Mouse (Mus musculus): ENCODE measurements around the gene Ralbp1.
A peak's percentile ranks its signal among the peaks of the same experiment; 100 is the strongest.

Gene Ralbp1

DNA sequence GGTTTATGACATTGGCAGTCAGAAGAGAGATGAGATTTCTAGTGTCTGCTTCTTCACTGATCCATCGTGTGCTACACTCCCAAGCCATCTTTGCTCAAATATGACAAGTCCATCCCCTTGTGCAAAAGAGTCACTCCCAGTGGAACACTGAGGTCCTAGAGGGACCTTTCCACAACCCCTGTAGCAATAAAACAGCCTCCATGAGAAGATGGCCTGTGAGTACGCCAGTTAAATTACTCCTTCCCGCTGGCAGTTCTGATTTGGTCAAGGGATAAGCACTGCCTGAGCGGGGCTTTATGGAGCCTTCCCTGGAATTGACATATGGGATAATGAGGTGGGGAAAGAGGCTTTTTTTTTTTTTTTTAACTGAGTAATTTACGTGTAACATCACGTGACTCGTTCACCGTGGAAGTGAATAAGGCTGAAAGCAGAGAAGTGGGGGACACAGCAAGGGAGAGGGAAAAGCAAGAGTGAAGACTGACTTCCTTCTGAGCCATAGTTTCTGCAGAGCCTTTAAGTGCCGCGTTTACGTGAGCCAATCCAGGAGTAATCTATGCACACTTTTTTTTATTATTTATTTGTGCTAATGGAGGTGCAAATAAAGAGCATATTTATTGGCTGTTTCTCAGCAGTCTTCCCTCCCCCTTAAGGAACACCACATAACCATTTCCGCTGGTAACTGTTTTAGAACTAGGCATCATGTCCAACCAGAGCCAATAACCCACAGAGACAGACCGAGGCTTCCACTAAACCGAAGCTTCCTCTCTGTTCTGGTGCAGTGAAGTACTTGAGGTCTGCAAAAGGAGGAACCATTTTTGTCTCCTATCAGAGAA, at the start of gene Ralbp1:
TSS of gene Ralbp1 (minus strand) at position 102 of the 833 bp plus-strand sequence.
- DNase-seq (ENCODE audit: low spot score in 2 of 2), result peak; percentile 39 to 43

DNA sequence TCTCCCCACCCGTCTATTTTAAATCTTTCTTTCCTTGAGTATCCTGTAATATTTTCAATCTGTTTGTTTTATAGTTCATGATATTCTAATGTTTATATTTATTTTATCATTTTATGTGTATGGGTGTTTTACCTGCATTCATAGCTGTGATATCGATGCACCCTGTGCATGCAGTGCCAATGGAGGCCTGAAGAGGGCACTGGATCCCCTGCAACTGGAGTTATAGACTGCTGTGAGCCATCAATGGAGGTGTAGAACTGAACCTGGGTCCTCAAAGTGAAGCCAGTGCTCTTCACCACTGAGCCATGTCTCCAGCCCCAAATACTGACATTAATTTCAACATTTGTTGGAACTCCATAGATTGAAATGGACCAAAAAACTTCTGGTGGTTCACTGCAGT, 48.1 kb upstream of the Ralbp1 start:
- no peak for DNase-seq (ENCODE audit: low spot score in 2 of 2)

DNA sequence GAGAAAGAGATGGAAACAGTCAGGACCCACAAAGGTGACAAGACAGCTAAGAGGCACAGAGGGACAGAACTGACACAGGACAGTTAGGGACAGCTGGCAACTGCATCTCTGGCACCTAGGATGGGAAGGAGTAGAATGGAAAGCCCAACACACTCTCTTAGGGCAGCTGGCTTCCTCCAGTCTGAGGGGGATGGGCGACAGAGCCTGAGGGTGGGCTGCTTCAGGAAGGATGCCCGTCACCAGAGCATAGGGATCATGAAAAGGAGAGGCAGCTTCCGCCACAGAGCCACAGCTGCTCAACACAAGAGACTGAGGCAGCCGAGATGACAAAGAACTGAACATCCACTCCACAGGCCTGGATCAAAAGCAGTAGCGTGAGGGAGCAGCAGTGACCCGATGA, 45.9 kb upstream of the Ralbp1 start:
- DNase-seq (ENCODE audit: low spot score in 2 of 2), result no peak

DNA sequence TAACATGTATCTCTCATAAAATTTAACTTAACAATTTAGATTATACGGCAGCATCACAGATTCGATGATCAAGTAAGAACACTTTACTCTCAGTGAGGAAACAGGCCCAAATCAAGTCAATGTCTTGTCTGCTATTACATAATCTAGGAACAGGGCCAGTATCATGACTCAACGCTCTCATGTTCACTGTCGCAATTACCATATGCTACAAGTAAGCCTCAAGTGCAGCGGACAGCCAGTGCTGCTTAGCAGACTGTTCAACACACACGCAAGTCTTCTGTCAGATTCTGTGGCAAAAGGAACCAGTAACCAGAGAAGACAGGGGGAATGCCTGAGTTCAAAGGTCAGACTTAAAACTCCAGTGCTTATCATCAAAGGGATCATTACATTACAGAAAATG, 45.4 kb upstream of the Ralbp1 start:
- DNase-seq (ENCODE audit: low spot score in 2 of 2), result peak; percentile 62 to 79

DNA sequence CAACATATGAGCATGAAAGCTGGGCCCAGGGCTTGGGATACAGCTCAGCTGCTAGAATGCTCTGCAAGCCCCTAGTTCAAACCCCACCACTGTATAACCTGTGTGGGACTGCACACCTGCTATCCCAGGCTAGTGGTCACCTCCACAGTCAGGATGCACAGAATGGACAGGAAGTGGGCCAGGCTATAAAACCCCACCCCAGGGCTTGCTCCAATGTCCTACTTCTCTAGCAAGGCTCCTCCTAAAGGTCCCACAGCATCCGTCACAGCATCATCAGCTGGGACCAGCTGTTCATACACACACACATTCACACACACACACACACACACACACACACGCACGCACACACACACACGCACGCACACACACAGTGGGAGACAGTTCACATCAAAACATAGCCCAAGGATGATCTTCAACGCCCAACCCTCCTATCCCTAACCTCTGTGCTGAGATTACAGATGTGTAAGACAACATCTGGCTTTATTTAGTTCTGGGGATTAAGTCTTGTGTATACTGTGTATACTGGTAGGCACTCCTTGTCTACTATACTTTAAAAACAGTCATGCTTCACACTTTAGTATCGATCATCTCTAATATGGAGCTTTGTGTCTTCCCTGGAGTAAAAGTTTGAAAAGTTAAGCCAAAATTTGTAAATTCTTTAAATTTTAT, 44.7 kb upstream of the Ralbp1 start:
- no peak for DNase-seq (ENCODE audit: low spot score in 2 of 2)

DNA sequence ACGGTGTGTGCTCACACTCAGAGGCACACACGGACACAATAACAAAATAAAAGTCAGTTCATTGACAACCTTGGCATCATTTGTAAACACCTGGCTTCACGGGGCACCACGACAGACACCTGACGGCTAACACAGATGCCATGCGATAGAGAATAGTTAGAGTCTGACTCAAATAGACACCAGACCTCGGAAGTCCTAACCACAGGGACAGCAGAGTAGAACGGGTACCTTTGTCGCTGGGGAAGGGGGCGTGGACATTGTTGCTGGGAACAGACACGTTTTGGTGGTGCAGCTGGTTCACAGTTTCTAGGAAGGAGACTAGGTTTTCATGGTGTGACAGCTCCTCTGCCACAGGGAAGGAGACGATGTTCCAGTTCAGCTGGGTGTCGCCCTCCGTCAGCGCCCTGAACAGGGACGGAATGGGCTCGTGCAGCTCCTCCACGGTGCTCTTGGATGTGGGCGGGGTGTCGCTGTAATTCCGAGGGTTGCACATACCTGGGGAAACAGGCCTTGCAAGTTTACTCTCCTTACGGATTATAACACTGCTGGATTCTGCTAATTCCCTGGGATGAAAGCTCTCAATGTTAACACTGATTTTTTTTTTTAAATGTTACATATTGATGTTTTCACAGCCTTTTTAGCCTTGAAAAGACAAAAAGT, 43.9 kb upstream of the Ralbp1 start:
- no peak for DNase-seq (ENCODE audit: low spot score in 2 of 2)

DNA sequence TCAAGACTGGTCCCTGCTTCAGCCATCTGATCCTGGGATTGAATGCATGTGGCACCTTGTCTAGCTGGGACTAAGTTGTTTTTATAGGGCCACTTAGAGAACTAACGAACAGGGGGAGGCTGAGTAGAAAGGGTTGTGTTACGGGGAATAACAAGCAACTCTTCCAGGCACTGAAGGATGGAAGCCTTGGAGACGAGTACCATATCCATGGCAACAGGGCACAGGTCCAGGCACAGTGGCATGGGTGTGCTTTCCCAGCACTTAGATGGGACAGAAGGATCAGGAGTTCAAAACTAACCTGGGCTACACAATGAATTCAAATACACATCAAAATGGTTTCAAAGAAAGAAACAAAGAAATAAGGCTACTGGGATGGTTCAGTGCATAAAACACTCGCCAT, 41.5 kb upstream of the Ralbp1 start:
- peak in 1 of 2 experiments; percentile 28 for DNase-seq (ENCODE audit: low spot score in 2 of 2)

DNA sequence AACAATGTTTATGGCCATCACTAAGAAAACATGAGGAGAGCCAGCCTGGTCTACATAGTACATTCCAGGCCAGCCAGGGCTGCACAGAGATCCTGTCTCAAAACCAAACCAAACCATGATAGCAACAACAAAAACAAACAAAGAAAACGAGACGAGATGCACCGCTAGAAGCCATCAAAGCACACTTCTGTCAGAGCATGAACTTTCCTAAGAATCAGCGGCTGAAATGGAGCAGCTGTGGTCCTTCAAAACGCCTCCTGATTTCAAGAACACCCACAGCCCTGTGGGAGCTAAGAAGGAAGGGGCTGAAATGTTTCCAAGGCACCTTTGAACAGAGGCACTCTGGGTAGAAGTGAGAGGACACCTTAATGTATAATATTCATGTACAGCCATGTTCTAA, 38.6 kb upstream of the Ralbp1 start:
- DNase-seq (ENCODE audit: low spot score in 2 of 2), result no peak

DNA sequence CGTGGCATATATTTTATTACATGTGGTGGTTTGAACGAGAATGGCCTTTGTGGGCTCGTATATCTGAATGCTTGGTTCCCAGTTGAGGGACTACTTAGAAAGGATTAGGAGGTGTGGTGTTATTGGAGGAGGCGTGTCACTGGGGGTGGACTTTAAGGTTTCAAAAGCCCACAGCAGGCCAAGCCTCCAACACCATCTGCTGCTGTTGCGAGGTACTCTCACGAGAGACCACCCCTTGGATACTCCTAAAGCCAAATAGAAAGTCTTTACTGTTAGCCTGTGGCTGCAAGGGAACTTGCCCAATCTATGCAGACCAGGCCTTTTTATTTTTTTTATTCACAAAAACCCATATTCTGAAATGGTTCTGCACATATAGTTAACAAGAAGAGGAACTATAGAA, 36.4 kb upstream of the Ralbp1 start:
- DNase-seq (ENCODE audit: low spot score in 2 of 2), result no peak

DNA sequence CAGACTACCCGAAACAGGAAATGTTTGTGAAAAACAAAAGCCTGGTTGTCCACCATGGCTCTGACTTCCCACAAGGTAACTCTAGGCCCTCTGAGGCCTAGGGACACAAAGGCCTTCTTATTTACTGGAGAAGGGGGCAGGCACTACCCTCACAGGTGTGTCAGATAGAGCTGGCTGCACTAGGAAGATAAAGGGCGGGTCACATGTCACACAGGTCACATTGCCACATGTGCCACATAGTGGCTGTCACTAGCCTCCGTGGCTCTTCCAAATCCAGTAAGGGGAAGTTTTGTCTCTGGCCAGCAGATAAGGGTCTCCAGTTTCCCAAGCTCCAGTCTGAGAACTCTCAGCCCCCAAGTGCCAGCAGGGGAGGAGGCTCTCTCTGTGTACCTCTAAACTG, 33.6 kb upstream of the Ralbp1 start:
- no peak for DNase-seq (ENCODE audit: low spot score in 2 of 2)

DNA sequence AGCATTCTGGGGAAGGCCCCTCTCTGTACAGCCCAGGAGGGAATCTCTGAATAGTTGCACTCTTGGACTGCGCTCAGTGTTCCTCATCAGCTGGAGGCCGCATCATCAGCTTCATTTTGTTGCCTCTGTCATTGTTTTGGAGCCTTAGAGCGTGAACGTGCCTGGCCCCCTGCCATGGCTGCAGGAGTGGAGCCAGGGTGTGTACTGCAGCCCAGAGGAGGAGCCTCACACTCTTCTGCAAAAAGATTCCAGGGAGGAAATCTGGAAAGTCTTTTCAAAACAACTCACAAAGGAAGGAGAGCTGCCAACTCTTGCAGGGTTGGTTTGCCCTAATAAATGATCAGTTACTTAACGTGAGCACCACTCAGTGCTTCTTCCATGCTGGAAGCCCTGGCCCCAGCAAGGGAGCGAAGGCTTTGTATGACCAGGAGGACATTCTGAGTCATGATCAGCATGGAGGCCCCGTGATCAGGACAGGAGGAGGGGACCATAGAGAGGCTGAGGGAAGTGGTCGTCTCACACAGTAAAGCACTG, 30.6 kb upstream of the Ralbp1 start:
- peak; percentile 77 to 78 for DNase-seq (ENCODE audit: low spot score in 2 of 2)

DNA sequence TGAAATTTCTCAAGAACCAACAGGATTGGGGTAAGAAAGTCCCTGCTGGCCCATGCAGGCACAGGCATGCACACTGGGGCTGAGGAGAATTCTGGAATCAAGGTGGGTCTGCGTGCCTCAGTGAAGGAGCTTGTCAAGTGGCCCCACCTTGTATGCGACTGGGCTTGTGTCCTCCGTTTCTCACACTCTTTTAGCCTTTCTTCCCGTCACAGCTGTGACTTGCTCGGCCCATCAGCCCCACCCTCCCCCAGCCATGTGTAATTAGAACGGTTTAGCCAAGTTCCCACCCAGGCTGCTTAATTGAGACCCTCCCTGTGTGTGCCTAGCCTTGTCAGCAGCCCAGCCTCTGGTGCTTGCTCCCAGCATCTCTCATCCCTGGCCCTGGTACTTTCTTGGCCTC, 28.5 kb upstream of the Ralbp1 start:
- DNase-seq (ENCODE audit: low spot score in 2 of 2), result no peak

DNA sequence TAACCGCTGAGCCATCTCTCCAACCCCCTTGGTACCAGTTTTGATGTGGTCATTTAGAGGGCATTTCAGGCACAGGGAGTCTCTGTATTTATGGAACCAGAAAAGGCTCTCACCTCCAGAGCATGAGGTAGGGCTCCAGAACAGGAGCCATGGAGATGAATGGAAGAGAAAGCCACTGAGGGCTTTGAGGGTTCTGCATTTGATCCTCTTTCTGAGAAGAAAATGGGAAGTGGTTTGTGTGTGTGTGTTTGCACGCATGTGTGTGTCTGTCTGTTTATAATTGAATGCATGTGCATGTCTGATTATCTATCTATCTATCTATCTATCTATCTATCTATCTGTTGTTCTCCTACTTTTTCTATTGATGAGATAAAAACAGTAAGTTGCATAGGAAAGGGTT, 26.6 kb upstream of the Ralbp1 start:
- no peak for DNase-seq (ENCODE audit: low spot score in 2 of 2)

DNA sequence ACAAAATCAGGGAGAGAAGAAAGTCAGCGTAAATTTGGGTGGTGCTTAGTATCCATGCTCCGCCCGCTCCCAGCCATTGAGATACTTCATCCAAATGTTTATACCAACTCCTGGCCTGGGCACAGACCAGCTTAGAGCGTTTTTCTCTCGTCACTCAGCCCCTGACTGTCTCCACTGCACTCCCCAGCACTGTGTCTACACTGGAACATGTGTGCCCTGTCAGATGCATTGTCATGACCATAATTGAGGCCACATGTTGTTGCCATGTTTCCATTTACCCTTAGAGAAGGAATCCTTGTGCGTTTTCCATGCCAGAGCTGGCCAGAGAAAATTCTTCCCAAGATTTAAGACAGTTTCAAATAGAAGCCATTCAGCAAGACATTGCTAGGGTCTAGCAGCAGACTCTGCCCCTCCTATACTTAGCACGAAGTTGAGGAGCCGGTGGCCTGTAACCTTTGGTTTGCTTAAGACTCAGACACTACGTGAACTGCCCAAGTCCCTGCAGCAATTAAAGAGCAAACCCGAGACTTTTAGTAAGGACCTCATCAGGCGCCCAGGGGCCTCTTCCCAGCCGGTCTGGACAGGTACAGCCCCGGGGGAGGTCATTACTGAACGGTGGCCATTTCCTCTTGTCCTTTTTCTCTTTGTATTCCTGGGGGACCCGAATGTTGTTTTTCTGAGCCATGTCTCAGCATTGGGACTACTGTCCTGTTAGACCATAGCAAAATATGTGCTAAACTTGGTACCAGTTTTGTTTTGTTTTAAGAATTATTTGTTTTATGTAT, 25.9 kb upstream of the Ralbp1 start:
- DNase-seq (ENCODE audit: low spot score in 2 of 2), result no peak

DNA sequence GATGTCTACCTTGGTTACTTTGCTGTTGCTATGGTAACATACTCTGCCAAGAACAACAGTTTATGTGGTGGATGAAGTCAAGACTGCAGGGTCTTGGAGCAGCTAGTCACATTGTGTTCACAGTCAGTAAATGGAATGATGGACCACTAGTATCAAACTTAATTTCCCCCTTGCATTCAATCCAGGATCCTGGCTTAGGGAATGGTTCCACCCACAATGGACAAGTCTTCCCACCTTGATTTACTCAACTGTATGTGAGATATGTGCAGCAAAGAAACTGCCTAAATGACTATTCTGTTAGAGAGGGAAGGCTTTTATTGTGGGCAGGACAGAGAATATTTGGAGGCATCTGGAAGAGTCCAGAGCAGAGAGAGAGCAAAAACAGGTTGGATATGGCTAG, 22.7 kb upstream of the Ralbp1 start:
- no peak for DNase-seq (ENCODE audit: low spot score in 2 of 2)

DNA sequence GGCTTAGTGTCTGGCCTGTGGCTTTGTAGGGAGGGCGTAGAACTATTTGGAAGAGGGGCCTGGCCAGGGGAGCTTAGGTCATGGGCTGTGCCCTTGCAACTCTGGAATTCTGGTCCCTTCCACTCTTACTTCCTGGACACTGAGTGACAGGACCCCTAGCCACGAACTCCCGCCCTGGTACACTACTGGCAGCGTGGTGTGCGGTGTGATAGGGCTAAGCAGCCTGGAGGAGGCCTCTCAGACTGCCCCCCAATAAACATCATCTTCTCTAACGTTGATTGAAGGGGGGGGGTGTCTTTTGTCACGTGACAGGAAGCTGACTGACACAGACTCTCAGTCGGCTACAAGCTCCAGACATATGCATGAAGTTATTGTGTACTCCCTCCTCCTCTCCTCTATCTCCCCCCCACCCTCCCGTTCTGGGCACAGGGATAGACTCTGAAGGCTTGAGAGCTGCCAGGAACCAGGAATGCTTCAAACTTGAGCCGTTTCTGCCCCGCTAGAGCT, 21.4 kb upstream of the Ralbp1 start:
- no peak for DNase-seq (ENCODE audit: low spot score in 2 of 2)

DNA sequence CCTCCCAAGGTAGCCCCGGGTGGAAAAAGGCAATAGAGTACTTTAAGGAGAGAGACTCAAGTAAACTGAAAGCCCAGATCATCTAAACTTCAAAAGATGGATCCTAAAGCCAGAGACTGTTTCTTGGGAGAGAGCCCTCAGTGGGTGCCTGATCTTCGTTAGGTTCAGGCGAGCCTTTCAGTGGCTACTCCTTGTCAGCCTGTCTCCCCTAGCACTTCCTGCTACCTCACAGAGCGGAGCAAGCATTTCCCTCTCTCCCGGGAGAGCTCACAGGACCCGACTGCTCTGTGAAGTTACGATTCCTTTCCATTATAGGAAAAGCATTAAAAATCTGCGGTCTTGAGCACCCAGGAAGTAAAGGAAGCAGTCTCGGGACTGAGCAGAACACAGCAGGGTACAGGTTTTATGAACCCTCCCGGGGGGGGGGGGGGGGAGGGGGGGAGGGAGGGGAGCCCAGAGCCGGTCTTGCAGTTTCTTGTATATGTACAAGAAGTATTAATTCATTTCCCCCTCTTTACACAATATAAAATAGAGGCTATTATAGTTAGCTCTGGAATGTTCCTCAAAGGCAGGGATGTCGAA, 20.8 kb upstream of the Ralbp1 start:
- DNase-seq (ENCODE audit: low spot score in 2 of 2), result no peak

DNA sequence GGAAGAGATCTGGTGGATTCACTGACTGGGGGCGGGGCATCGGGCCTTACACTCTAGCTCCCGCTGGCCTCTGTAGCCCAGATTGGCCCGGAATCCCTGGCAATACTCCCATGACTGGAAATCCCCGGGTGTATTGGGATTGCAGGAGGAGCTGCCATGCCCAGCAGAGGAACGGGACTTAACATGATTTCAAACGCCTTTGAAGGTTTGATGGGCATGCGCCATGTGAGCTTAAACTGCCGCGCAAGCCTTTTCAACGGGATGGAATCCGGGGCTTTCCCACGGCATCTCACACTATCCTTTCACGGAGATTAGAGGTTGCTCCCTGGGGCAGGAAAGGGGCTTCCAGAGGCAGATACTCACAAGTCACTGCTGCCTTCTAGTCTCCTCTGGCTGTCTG, 19.6 kb upstream of the Ralbp1 start:
- DNase-seq (ENCODE audit: low spot score in 2 of 2), result no peak

DNA sequence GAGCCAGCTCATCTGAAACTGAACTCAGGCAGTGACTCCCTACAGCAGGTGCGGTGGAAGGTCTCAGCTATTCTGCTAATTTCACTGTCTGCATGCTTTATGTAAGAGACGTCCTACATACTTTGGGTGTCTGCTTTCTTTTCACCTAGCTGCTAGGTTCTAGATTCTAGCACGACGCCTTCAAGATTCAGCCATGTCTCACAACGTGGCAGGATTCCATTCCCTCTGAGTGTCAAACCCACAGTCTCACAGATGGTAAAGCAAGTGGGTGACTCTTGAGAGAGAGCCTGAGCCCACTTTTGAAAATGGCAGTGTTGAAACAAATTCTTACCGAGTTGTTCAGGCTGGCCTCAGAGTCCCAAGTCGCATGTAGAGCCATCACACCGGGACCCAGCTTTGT, 18.2 kb upstream of the Ralbp1 start:
- DNase-seq (ENCODE audit: low spot score in 2 of 2), result peak in 1 of 2 experiments; percentile 68

DNA sequence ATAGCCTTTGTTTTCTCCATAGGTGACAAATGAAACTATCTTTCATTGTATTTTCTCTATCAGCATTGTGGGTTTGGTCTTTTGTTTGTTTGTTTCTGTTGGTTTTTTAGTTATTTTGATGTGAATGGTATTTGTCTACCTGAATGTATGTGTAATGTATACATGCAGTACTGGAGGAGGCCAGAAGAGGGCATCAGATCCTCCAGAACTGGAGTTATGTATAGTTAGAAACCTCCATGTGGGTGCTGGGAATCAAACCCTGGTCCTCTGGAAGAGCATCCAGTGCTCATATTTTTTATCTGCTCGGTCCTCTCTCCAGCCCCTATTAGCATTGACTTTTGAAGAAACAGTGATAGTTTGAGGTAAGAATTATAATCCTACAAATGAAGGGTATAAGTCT, 17.4 kb upstream of the Ralbp1 start:
- no peak for DNase-seq (ENCODE audit: low spot score in 2 of 2)

DNA sequence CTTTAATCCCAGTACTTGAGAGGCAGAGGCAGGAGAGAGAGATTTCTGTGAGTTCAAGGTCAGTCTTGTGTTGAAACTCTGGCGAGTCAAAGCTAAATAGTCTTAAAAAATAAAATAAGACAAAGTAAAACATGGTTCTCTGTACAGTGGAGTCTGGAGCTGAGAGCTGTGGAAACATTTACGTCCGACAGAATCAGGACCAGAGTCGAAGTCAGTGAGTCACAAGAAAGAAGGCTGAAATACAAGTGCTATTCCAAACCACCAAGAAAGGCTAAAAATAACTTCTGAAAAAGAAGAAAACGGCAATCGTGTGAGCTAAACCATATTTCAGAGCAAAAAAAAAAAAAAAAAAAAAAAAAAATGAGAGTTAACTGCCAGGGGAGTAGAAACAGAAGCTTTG, 16.7 kb upstream of the Ralbp1 start:
- no peak for DNase-seq (ENCODE audit: low spot score in 2 of 2)

All from frontal cortex, postnatal 36 days (tissue).